Mouse (Mus musculus): ENCODE measurements around the gene Fam53a. TPM values are rescaled to one million over a fixed set of nuclear protein-coding genes. Genes with fewer than 3 reads are reported as not detected.

Gene Fam53a
- 10 to 100 TPM; 21.6 to 28.7 TPM for total RNA-seq (2021)
- long read RNA-seq, experiment 1, transcript Fam53a-202 (6 exons, 2,009 nt) = major isoform, 23 of 45 reads
- long read RNA-seq, experiment 1, partial matches to known transcripts = 6 of 45 reads
- long read RNA-seq, experiment 1, other reads (novel, unspliced or antisense) = 11 of 45 reads
- long read RNA-seq, experiment 2, transcript Fam53a-202 (6 exons, 2,009 nt) = major isoform, 8 of 17 reads
- long read RNA-seq, experiment 2, partial matches to known transcripts = 3 of 17 reads
- long read RNA-seq, experiment 2, other reads (novel, unspliced or antisense) = 4 of 17 reads

DNA sequence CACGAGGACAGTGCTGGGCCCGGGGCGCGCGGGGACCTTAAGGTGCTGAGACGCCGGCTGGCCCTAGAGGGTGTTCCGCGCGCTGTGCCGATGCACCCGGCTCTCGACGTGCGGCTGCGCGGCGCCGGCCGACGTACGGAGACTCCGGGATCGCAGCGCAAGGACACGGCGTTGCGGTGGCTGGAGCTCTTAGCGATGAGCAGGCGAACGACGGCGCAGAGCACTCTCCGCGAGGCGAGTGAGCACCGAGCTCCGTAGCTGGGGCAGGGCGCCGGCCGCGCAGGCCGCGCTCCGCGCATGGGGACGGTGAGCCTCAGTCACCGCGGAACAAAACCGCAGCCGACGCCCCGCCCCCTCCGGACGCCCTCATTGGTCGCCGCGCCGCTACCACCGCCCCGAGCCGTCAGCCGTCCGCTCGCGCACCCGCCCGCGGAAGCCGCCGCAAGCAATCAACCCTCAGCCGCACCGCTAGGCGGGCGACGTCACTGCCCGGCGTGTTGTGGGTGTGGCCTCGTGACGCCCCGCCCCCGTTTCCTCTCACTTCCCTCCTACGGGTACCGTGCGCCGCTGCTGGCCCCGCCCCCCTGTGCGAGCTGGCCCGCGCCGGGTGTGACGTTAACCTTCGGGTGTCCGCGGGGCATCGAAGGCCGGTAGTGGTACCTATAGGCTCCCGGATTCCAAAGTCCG, at the start of gene Fam53a, which contains the start of gene Gm9903:
Gene Fam53a, minus strand, starts transcription at position 335 of the 687 bp plus-strand sequence.
Gene Gm9903, plus strand, starts transcription at position 625 of the 687 bp plus-strand sequence.
- DNase-seq = peak; percentile 100

- DNase-seq = no peak
Measured at GRCm38 (mm10) chr5:33678244-33678643, 48.8 kb upstream of the Fam53a start.

GRCm38 (mm10) chr5:33675964-33676363, 46.5 kb upstream of the Fam53a start:
- peak in 1 of 2 experiments; percentile 53 for DNase-seq

DNA sequence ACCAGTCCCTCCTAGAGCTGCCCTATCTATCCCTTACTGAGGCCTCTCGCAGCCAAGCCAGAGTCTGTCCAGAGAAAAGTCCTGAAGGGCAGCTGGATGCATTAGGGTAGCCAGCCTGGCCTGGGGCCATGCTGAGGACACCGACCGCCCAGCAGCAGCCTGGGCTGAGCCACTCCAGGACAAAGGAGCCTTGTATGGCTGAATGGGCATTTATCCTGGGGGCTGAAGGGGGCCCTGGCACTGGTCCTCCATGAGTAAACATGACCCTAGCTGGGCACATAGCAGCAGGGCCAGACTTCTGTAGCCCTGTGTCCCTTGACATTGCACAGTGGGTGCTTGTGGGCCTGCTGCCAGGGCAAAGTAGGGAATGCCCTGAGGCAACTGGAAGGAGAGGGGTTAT, 45.0 kb upstream of the Fam53a start:
- peak in 1 of 2 experiments; percentile 30 for DNase-seq

- no peak for DNase-seq
Measured at GRCm38 (mm10) chr5:33671659-33672058, 42.2 kb upstream of the Fam53a start.

- peak in 1 of 2 experiments; percentile 51 for DNase-seq
Measured at GRCm38 (mm10) chr5:33668223-33668622, 38.8 kb upstream of the Fam53a start.

- DNase-seq = no peak
Measured at GRCm38 (mm10) chr5:33658664-33659050, 29.2 kb upstream of the Fam53a start.

- DNase-seq = peak; percentile 97 to 100
Measured at GRCm38 (mm10) chr5:33657787-33658663, 28.6 kb upstream of the Fam53a start, which contains the start of the genes Tacc3 and Tmem129. TSS of gene Tacc3 (plus strand) at chr5:33658128. TSS of gene Tmem129 (minus strand) at chr5:33658416.

DNA sequence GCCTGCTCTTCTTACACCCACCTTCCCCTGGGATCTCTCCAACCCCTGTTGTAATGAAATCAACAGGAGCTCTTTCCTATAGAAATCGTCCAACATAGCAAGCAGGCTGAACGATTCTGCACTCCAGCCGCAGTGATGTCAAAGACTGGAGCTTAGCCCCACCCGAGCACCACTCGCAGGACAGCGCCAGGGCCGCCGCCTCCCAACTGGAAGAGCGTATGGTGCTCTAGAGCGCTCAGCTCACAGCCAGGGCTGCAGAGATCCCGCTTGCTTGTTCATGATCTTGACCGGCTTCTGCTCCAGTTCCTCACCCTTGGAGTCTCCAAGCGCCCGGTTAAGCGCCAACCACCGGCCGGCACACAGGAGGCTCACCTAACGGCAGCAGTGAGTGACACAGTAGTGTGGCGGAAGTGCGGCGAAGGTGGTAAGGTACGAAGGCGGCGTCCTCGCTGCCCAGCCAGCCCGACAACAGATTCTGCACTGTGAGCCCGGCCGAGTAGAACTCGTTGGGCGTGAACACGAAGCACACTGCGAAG, 27.9 kb upstream of the Fam53a start:
- no peak for DNase-seq

- DNase-seq = no peak
Measured at GRCm38 (mm10) chr5:33656739-33657138, 27.3 kb upstream of the Fam53a start.

DNA sequence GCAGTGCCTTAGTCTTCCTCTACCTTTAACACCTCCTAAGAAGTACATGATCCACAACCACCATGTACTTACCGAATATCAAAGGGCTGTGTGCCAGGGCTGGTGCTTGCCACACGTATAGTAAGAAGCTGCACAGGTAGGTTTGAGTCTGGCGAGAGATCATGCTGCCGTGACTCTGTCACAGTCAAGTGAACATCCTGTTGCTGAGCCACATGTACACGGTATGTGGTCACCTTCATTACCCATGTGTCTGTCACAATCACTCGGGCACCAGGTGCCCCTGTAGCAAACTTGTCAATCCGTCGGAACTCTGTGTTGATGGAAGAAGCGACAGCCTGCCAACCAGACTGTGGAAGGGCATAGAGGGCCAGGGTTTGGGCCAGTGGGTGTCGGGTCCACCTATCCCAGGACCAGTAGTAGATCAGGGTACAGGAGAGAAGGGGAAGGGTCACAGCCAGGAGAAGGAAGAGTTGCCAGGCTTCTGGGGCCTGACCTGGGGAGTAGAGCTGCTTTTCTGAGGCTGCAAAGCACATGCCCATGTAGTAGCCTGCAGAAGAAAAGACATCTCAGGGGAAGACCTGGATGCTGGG, 25.9 kb upstream of the Fam53a start:
- DNase-seq = no peak

GRCm38 (mm10) chr5:33654424-33654823, 25.0 kb upstream of the Fam53a start:
- no peak for DNase-seq

DNA sequence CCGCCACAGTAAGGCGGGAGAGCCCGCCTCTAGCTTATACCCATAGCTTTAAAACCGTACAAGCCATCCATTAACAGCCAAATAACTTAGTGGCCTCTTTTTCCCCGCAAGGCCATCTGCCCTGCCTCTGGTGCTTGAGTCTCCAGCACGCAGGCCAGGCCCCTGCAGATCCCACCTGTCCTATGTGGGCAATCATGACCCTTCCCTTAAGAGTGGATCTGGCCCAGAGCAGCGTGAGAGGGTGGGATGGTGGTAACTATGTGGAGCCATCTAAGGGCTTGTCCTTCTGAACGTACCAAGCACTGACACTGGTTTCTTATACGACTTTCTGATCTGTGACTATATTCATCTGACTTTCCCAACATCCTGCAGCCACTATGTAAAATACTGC, 23.3 kb upstream of the Fam53a start:
- DNase-seq = no peak

- DNase-seq = peak; percentile 96 to 98
Measured at GRCm38 (mm10) chr5:33651921-33652782, 22.7 kb upstream of the Fam53a start, which contains the start of gene Slbp. TSS of gene Slbp (minus strand) at chr5:33652574.

- DNase-seq = no peak
Measured at GRCm38 (mm10) chr5:33651541-33651920, 22.1 kb upstream of the Fam53a start.

DNA sequence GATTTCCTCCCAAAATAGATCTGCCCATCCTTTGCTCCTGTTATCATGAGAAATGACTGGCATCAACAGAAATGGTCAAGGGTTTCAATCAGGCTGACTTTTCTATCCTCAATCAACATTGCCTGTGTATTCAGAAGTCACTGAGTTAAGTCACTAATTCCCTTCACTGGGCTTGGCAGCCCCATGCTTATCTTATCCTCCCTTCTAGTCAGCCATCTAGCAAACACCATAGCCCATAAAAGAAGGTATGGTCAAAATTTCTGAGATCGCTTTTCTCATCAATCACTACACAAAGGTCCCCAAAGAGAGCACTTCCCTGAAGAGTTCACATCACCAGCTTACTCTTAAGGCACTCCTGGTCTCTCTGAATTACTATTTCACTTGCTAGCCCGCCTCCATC, 21.6 kb upstream of the Fam53a start:
- DNase-seq = no peak

DNA sequence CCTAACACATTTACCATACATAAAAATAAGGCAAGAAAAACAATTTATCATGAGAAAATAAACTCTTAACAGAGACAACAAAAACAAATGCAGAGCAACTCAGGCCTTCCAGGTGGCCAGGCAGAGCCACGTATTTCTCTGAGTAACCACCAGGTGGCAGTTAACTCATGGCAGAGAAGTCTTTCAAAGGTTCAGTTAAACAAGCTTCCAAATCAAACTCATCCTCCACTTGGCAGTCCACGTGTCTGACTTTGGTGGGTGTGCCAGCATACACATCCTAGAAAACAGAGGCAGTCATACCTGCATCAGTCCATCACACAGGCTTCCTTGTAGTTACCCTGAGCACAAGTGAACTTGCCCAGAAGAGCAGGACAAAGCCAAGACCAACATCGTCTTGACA, 11.2 kb upstream of the Fam53a start:
- DNase-seq = peak; percentile 49 to 65

DNA sequence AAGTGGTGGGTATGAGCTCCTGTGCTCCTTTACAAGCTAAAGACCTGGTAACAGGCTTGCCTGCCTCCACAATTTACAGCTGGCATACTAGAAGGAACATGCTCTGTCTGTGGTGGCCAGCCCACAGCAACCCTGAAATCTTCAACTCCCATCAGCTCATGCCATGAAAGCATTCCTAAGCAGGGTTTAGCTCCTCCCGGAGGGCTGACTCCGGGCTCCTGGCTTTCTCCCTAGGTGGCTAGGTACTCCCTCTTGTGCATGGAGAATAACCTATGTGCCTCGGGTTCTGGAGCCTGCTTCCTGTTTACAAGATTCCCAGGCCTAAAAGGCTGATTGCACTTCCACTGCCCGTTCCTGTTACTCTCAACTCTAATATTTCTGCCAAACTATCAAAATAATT, 9.4 kb upstream of the Fam53a start:
- DNase-seq = no peak

- DNase-seq = no peak
Measured at GRCm38 (mm10) chr5:33637606-33638350, 8.3 kb upstream of the Fam53a start.

DNA sequence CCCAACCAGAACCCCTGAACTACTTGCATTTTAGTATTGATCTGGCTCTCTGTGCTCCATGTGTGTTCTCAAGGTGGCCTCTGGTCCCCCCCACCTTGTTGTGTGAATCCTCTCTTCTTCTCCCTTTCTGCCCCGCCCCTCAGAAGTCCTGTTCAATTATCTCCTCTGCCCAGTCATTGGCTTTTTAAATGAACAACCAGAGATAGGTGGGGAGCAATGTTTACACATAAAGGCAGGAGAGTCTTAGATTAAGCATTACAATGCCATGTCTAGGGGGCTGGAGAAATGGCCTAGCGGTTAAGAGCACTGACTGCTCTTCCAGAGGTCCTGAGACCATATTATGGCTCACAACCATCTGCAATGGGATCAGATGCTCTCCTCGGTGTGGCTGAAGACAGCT, 5.9 kb upstream of the Fam53a start:
- DNase-seq = no peak

All from heart, adult 18-20 months (tissue).